Mouse (Mus musculus): ENCODE measurements around the gene Vars. TPM values are rescaled to one million over a fixed set of nuclear protein-coding genes. Genes with fewer than 3 reads are reported as not detected.
"Not testable (repeated sequence)": the region's sequence is repeated elsewhere in the genome, so short reads cannot be mapped to it uniquely, and the experiment has no call there.

The Vars gene
- polyA plus RNA-seq, 1 experiment: 127 TPM

GRCm38 (mm10) chr17:34972069-34972749 is 28.6 kb upstream of the Vars start, which contains the start of the genes Hspa1a and Hspa1l:
Gene Hspa1a, minus strand, starts transcription at chr17:34972156.
Gene Hspa1l, plus strand, starts transcription at chr17:34972703.
- DNase-seq (ENCODE audit: low read depth): not testable (repeated sequence)

DNA sequence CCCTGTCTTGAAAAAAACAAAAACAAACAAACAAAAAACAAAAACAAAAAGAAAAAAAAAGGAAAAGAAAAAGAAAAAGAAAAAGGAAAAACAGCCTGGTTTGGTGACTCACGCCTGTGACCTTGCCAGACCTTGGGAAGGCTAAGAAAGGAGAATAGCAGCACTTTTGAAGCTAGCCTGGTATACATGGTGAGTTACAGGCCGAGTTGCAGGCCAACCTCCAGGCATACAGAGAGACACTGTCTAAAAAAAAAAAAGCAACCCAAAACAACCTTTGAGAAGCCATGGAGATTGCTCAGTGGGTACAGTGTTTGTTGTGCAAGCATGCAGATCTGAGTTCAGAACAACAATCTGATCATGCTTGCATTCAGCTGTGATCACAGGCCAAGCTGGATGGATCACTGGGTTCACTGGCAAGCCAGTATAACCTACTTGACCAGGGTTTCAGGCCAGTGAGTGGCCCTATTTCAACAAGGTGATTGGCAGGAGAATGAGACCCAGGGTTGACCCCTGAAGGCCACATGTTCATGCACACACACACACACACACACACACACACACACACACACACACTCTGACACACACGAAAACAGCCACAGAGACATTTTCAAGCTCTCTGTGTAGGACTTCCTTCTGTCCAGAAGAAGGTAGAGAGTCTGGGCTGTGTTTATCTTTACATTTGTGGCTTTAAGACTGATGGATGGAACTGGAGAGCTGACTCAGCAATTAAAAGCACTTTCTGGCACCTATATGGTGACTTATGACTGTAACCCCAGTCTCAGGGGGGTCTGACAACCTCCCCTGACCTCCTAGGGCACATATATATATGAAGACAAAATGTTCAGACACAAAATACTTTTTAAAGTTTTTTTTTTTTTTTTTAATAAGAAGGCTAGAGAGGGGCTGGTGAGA is 24.9 kb upstream of the Vars start:
- no peak for DNase-seq (ENCODE audit: low read depth)

- DNase-seq (ENCODE audit: low read depth): no peak
Observed at GRCm38 (mm10) chr17:34977000-34977399, 23.8 kb upstream of the Vars start.

GRCm38 (mm10) chr17:34978239-34978638 is 22.5 kb upstream of the Vars start:
- no peak for DNase-seq (ENCODE audit: low read depth)

DNA sequence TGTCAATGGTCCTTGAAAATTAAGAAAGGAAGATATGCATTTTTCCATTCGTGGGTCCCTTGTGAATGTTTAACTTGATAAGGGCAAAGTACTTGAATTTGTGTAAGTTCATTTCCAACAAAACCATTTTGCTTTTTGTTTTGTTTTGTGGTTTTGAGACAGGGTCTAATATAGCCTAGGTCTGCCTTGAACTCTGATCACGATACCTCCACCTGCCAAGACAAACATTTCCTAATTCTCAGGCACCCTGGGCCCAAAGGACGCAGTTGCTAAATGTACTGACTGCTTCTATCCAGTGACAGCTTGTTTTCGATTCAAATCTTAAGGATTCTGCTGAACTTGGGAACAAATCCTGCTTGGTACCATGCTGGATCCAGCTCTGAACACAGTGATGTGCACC is 21.2 kb upstream of the Vars start:
- no peak for DNase-seq (ENCODE audit: low read depth)

DNA sequence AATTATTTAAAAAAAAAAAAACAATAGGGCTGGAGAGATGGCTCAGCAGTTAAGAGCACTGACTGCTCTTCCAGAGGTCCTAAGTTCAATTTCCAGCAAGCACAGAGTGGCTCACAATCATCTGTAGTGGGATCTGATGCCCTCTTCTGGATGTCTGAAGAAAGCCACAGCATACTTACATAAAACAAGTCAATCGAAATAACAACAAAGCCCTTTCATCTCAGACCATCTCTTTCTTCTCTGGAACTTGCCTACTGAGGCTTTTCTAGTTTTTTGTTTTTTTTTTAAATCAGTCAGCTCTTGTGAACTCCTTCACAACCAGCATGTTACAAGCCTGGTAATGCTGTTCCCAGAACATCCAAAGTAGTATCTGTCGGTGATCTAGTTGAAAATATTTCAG is 20.1 kb upstream of the Vars start:
- DNase-seq (ENCODE audit: low read depth): no peak

DNA sequence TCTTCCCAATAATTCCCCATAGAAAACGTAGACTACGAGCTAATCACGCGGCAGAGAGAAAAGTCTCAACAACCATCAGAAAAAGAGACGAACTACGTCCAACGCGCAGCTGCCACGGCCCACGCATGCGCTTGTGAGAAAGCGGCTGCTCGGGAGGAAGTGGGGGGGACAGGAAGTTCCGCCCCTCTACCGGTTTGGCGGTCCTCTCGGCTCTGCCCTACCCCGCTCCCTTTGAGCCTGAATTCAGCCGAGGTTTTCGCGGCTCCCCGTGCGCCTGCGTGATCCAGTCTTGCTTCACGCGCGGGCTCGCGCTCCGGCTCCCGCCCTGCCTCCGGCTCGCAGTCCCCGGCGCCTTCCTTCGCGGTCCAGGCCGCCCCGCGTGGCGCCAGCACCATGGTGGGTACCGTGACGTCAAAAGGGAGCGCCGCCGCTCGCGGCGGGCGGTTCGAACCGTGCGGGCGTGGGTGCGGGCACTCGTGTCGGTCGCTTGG is 19.1 kb upstream of the Vars start, which contains the start of gene Lsm2:
Gene Lsm2, plus strand, starts transcription at position 173 of the 491 bp plus-strand sequence.
- no peak for DNase-seq (ENCODE audit: low read depth)

- DNase-seq (ENCODE audit: low read depth): no peak
Observed at GRCm38 (mm10) chr17:34982328-34982727, 18.5 kb upstream of the Vars start.

DNA sequence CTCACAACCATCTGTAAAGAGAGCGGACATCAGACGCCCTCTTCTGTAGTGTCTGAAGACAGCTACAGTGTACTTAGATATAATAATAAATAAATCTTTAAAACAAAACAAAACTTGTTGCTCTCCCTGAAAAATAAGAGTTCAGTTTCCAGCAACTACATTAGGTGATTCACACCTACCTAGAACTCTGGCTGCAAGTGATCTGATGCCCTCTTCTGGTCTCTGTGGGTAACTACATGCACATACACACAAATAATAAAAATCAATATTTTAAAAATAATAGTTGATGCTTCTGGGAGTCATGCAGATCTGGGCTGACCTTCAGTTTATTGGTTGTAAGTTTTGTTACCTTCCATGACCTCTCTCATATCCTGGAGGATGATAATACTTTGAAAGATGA is 16.6 kb upstream of the Vars start:
- DNase-seq (ENCODE audit: low read depth): no peak

DNA sequence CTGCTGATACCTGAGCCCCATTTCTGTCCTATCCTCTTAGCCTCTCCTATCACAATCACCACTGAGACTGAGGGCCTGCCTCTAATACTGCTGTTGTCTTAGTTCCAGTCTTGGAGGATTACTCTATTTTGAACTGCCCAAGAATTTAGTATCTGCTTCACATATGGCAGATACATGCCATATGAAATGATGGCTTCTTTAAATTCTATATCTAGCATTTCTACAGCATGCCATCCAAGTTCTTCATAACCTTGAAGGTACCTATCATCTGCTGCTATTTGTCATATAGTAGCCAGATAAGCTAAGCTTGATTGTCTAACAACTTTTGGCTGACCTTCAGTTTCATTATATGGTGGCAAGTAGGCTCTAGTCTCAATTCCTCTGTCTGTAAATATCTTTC is 6.0 kb upstream of the Vars start:
- DNase-seq (ENCODE audit: low read depth): no peak

DNA sequence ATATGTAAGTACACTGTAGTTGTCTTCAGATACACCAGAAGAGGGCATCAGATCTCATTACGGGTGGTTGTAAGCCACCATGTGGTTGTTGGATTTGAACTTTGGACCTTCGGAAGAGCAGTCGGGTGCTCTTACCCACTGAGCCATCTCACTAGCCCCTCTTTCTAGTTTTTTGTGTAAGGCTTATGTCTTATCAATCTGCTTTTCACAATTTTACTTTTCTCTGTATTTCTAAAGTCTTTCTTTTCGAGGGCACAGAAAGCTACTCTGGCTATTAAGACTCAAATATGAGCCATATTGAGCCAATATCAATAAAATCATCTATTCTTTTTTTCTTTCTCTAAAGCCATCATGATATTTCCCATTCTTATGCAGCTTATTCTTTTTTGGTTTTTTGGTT is 5.6 kb upstream of the Vars start:
- DNase-seq (ENCODE audit: low read depth): not testable (repeated sequence)

- not testable (repeated sequence) for DNase-seq (ENCODE audit: low read depth)
Observed at GRCm38 (mm10) chr17:34995927-34996326, 4.9 kb upstream of the Vars start.

DNA sequence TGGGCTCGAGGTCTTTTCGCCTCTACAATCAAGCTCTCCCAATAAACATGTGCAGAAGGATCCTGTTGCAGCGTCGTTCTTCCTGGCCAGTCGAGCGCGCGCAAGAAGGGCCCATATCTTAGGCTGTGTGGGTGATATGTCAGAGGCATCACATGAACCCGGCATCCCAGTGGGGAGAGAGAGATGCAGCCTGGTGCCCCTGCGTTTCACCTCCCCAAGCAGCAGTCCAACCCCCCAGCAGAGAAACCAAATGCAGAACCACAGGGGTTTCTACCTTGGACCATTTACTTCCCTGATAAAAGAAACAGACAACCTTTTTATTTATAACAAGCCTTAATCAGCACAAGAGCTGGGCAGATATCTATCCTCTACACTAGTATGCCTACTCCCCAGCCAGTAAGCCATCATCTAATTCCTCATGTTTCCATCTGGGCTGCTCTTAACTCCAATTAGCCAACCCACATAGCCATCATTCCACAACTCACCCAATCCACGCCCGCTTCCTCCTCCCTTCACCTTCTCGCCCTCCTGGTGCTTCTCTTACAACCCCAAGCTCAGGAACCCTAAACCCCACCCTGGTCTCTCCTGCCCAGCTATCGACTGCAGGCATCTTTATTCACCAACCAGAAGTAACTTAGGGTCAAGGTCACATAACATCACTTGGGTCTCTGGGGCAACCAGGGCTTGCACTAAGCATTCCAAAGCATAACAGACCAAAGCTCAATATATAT is 4.2 kb upstream of the Vars start:
- no peak for DNase-seq (ENCODE audit: low read depth)

GRCm38 (mm10) chr17:34997142-34997483 is 3.7 kb upstream of the Vars start:
- no peak for DNase-seq (ENCODE audit: low read depth)

GRCm38 (mm10) chr17:34998526-34999430 is 2.0 kb upstream of the Vars start:
- DNase-seq (ENCODE audit: low read depth): no peak

DNA sequence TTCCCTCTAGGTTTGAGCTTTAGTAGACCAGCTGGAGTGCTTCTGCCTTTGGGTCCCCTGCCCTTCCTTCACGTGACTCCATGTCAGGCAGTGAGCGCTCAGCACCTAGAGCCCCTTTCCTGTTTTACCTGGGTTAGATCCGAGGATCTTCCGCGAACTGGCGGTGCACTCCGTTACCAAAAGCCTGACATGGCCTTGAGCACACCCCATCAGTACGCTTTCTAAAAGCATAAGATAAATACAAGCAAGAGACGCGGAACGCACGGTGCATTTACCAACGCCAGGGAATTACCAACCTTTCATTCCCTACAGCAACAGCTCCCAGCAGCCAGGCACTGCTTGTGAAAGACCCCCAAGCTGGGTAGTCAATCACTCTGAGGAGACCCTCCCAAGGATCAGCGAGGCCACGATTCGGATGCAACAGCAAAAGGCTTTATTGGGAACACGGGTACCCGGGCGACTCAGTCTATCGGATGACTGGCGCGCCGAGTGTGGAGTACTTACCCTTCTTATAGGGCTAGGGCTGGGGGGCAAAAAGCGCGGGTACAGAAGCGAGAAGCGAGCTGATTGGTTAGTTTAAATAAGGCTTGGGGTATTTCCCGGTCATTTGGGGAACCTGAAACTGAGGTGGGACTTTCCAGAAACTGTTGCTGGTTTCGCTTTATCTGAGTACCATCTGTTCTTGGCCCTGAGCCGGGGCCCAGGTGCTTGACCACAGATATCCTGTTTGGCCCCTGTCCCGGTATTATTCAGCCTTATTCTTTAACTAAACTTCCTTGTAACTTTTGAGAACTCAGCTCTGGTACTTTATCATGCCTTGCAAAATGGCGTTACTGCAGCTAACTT is 693 bp upstream of the Vars start:
- DNase-seq (ENCODE audit: low read depth): not testable (repeated sequence)

GRCm38 (mm10) chr17:35001452-35002152 is 815 bp downstream of the Vars start:
- DNase-seq (ENCODE audit: low read depth): no peak

DNA sequence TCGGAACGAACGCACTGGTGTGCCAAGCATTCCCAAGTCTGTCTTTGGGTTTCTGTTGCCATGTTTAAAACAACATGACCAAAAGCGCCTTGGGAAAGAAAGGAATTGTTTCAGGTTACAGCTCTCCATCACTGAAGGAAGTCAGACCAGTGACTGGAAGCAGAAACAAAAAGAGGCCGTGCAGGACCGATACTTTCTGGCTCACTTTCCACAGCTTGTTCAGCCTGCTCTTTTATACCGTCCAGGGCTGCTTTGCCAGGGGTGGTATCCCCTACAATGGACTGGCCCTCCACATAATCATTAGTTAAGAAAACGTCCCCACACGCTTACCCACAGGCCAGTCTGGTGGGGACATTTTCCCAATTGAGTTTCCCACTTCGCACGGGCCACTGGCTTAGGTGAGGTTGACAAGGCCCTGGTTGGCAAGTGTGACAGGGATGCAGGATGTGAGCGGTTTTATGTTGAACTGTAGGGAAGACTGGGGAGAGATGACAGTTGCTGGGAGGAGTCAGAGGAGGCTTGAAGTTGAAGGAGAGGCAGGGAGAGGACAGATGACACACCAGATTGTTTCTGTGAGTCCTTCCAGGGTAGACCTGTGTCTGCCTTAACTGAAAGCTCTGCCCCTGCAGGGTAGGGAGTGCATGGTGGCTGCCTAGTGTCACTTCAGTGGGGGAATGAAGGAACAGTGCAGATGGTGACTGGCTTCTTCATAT is 1.5 kb downstream of the Vars start:
- DNase-seq (ENCODE audit: low read depth): no peak
